Mouse (Mus musculus): ENCODE data around the gene Ankrd55.

GRCm38 (mm10) chr13:112345542-112345941 is 57.3 kb downstream of the Ankrd55 start:
- no peak for TF ChIP-seq CTCF (IDR thresholded peaks at IDR 0.05; ENCODE audit: low read depth, low read length)
- TF ChIP-seq POLR2A (IDR thresholded peaks at IDR 0.05; ENCODE audit: insufficient read depth, low read length): no peak
- TF ChIP-seq EP300 (IDR thresholded peaks at IDR 0.05; ENCODE audit: insufficient read depth, low read depth, low read length): no peak
